22 mouse cellular contexts compared by ENCODE assay signal in genomic region chr10:42300805-42301204, GRCm38 (mm10).
"Had no signal": no experiment of that assay in that cellular context is flagged by ENCODE, and none has a peak within 500 bp of the region (broad histone marks: within the 10 kb centered on the region; RNA-seq: fewer than 3 reads in every experiment).

No protein-coding gene starts in this region.

- H3K4me1 ChIP-seq: heart, embryonic 12.5 days; heart, embryonic 13.5 days; hindbrain, embryonic 10.5 days; hindbrain, embryonic 13.5 days; hindbrain, embryonic 15.5 days; intestine, embryonic 15.5 days had no signal

- H3K27ac ChIP-seq: heart, embryonic 13.5 days; heart, embryonic 15.5 days; hindbrain, embryonic 10.5 days; hindbrain, embryonic 12.5 days; hindbrain, embryonic 13.5 days; hindbrain, embryonic 14.5 days; hindbrain, embryonic 15.5 days; hindbrain, postnatal 0 days; intestine, embryonic 15.5 days; kidney, embryonic 15.5 days; kidney, postnatal 0 days; layer of hippocampus, adult 2 months; left cerebral cortex, adult 2 months had no signal

- H3K9me3 ChIP-seq: heart, embryonic 13.5 days; hindbrain, embryonic 10.5 days; hindbrain, embryonic 12.5 days; hindbrain, embryonic 15.5 days; intestine, embryonic 15.5 days had no signal

- DNase-seq: heart, postnatal 10 days; heart, postnatal 14 days; heart, postnatal 4 days; kidney, adult 8-10 months; kidney, postnatal 10 days; kidney, postnatal 4 days; layer of hippocampus, adult 9-11 months; layer of hippocampus, postnatal 36 days had no signal

- H3K36me3 ChIP-seq: heart, embryonic 12.5 days; heart, embryonic 13.5 days; heart, embryonic 15.5 days; hindbrain, embryonic 10.5 days; hindbrain, embryonic 12.5 days; hindbrain, embryonic 13.5 days; hindbrain, embryonic 15.5 days; intestine, embryonic 15.5 days; kidney, embryonic 15.5 days had no signal

- H3K27me3 ChIP-seq: heart, embryonic 12.5 days; heart, embryonic 13.5 days; heart, embryonic 15.5 days; hindbrain, embryonic 12.5 days; intestine, embryonic 15.5 days; kidney, embryonic 15.5 days had no signal

- H3K4me3 ChIP-seq: heart, embryonic 12.5 days; heart, embryonic 13.5 days; heart, embryonic 15.5 days; hindbrain, embryonic 10.5 days; hindbrain, embryonic 12.5 days; hindbrain, embryonic 13.5 days; hindbrain, embryonic 15.5 days; intestine, embryonic 15.5 days; kidney, embryonic 15.5 days; layer of hippocampus, adult 2 months; left cerebral cortex, adult 2 months had no signal
